Mouse (Mus musculus) forebrain, postnatal 0 days (tissue): Measurements from ENCODE around the gene Sncg. TPM values are rescaled to one million over a fixed set of nuclear protein-coding genes. Genes with fewer than 3 reads are reported as not detected.
A peak's percentile ranks its signal among the peaks of the same experiment; 100 is the strongest.

Source experiments
- ATAC-seq: fragments of 200-750 bp; cut with Nextera tagmentation; 2 replicates; pipeline ENCODE4 v1.8.0; 2017; ENCODE audit warnings: mild to moderate bottlenecking, moderate library complexity
- DNase-seq: peaks from one replicate; pipeline ENCODE4 v3.0.0-alpha.2; 2015
- H3K27ac ChIP-seq: fragments of 300-500 bp; sonication (generic); 2 replicates; pipeline ENCODE4 v1.5.1; 2014; ENCODE audit warnings: low read depth, mild to moderate bottlenecking, antibody characterized with exemption, low read length, moderate library complexity, mixed read lengths
- H3K27me3 ChIP-seq: fragments of 300-500 bp; sonication (generic); 2 replicates; pipeline ENCODE4 v1.6.1; 2014; ENCODE audit warnings: mild to moderate bottlenecking, low read length, mixed read lengths; ENCODE audit not compliant: insufficient read depth
- H3K36me3 ChIP-seq: fragments of 300-500 bp; sonication (generic); 2 replicates; pipeline ENCODE4 v1.6.1; 2014; ENCODE audit warnings: mild to moderate bottlenecking, moderate library complexity; ENCODE audit not compliant: insufficient read depth
- H3K4me1 ChIP-seq: fragments of 300-500 bp; sonication (generic); 2 replicates; pipeline ENCODE4 v1.6.1; 2014; ENCODE audit warnings: antibody characterized with exemption; ENCODE audit not compliant: insufficient read depth
- H3K4me2 ChIP-seq: fragments of 300-500 bp; sonication (generic); 2 replicates; pipeline ENCODE4 v1.6.1; 2014; ENCODE audit warnings: low read depth, mild to moderate bottlenecking, moderate library complexity
- H3K4me3 ChIP-seq: fragments of 300-500 bp; sonication (generic); 2 replicates; pipeline ENCODE4 v1.5.1; 2014; ENCODE audit warnings: low read depth, low read length, mixed read lengths
- H3K9ac ChIP-seq: fragments of 300-500 bp; sonication (generic); 2 replicates; pipeline ENCODE4 v1.6.1; 2014; ENCODE audit warnings: mild to moderate bottlenecking
- H3K9me3 ChIP-seq: fragments of 300-500 bp; sonication (generic); 2 replicates; pipeline ENCODE4 v1.6.1; 2016; ENCODE audit warnings: low read length
- CTCF ChIP-seq: sonication (generic); IDR thresholded peaks from 2 replicates; pipeline ENCODE4 v1.5.1; 2016; ENCODE audit warnings: antibody characterized with exemption, control low read depth, low read depth
- WGBS: fragments of 180-500 bp; shearing (Covaris S2); extraction: QIAGEN DNeasy Blood & Tissue Kit; methylation state at CpG from one replicate; pipeline ENCODE4 v1.1.7; 2014; 5-methylcytosine and 5-hydroxymethylcytosine counted together
- polyA plus RNA-seq: library from polyadenylated mRNA; unstranded; fragments of >200 nt; fragmentation: Nextera tagmentation; extraction: Ambion mirVana; gene quantifications from 2 replicates; pipeline ENCODE4 v1.2.1, GENCODE M21; 2015
- total RNA-seq: library from RNA; depleted of rRNA; stranded (reverse); fragments of >200 nt; gene quantifications from 2 replicates; pipeline ENCODE4 v1.2.3, GENCODE M21; 2014

The Sncg gene
- total and polyA plus RNA-seq, 2 experiments from 2014 or later = 2.1 to 3.9 TPM

- Histone ChIP-seq H3K27ac (no peak overlapping the region), H3K27me3 (no peaks in the 10 kb centered on the region), H3K4me1 (no peaks in the 10 kb centered on the region), H3K36me3 (no peaks in the 10 kb centered on the region), H3K4me2 (no peak overlapping the region), H3K4me3 (no peak overlapping the region), H3K9ac (no peak overlapping the region), H3K9me3 (no peaks in the 10 kb centered on the region)
- 93% methylated on average over 9 of the region's 9 CpGs for WGBS
- TF ChIP-seq CTCF = no peak
- no peak for ATAC-seq
- no peak for DNase-seq
These were observed 8.5 kb upstream of the Sncg start for GRCm38 (mm10) chr14:34382921-34383704.

- H3K27ac ChIP-seq = 0 out of 2 replicates have a peak overlapping the region, but pooled peaks have one; percentile 40
- TF ChIP-seq CTCF = no peak
- no peak overlapping the region for H3K4me2 ChIP-seq
- WGBS = 40% methylated on average over 11 of the region's 11 CpGs
- H3K9ac ChIP-seq = no peak overlapping the region
- DNase-seq (no peak), ATAC-seq (peak; percentile 77)
- H3K9me3 ChIP-seq = no peaks in the 10 kb centered on the region
- H3K4me3 ChIP-seq = no peak overlapping the region
- H3K27me3 ChIP-seq = no peaks in the 10 kb centered on the region
- no peaks in the 10 kb centered on the region for H3K36me3 ChIP-seq
- no peaks in the 10 kb centered on the region for H3K4me1 ChIP-seq
These were observed 4.2 kb upstream of the Sncg start for GRCm38 (mm10) chr14:34378560-34379331.

GRCm38 (mm10) chr14:34377121-34377520 lies 2.5 kb upstream of the Sncg start:
- H3K27me3 ChIP-seq = no peaks in the 10 kb centered on the region
- no peaks in the 10 kb centered on the region for H3K36me3 ChIP-seq
- H3K4me3 ChIP-seq = no peak overlapping the region
- DNase-seq (no peak), ATAC-seq (no peak)
- no peaks in the 10 kb centered on the region for H3K9me3 ChIP-seq
- H3K4me2 ChIP-seq = no peak overlapping the region
- no peak overlapping the region for H3K27ac ChIP-seq
- TF ChIP-seq CTCF = no peak
- H3K9ac ChIP-seq = no peak overlapping the region
- no peaks in the 10 kb centered on the region for H3K4me1 ChIP-seq
- WGBS = 88% methylated on average over 4 of the region's 4 CpGs

GRCm38 (mm10) chr14:34375941-34376340 lies 1.4 kb upstream of the Sncg start:
- no peak overlapping the region for H3K4me3 ChIP-seq
- ATAC-seq (no peak), DNase-seq (no peak)
- H3K9ac ChIP-seq = no peak overlapping the region
- no peak overlapping the region for H3K27ac ChIP-seq
- TF ChIP-seq CTCF = no peak
- H3K27me3 ChIP-seq = no peaks in the 10 kb centered on the region
- no peaks in the 10 kb centered on the region for H3K4me1 ChIP-seq
- no peaks in the 10 kb centered on the region for H3K36me3 ChIP-seq
- H3K4me2 ChIP-seq = no peak overlapping the region
- H3K9me3 ChIP-seq = no peaks in the 10 kb centered on the region
- WGBS = 85% methylated on average over 5 of the region's 5 CpGs

- Histone ChIP-seq H3K27me3 (no peaks in the 10 kb centered on the region), H3K36me3 (no peaks in the 10 kb centered on the region), H3K27ac (no peak within 1 kb of the TSS), H3K4me3 (no peak within 1 kb of the TSS), H3K4me1 (no peaks in the 10 kb centered on the region), H3K9me3 (no peaks in the 10 kb centered on the region), H3K4me2 (no peak within 1 kb of the TSS), H3K9ac (no peak within 1 kb of the TSS)
- ATAC-seq = no peak
- no peak for DNase-seq
- no peak for TF ChIP-seq CTCF
- WGBS = 83% methylated on average over 13 of the region's 13 CpGs
These were observed 871 bp upstream of the Sncg start, which contains the start of gene Mmrn2 for GRCm38 (mm10) chr14:34375415-34375904. Gene Mmrn2, plus strand, starts transcription at chr14:34375465.

- DNase-seq (no peak), ATAC-seq (no peak)
- H3K36me3 ChIP-seq = no peaks in the 10 kb centered on the region
- no peak overlapping the region for H3K9ac ChIP-seq
- 86% methylated on average over 6 of the region's 6 CpGs for WGBS
- H3K27ac ChIP-seq = no peak overlapping the region
- H3K9me3 ChIP-seq = no peaks in the 10 kb centered on the region
- H3K4me1 ChIP-seq = no peaks in the 10 kb centered on the region
- H3K4me3 ChIP-seq = no peak overlapping the region
- no peak overlapping the region for H3K4me2 ChIP-seq
- no peak for TF ChIP-seq CTCF
- no peaks in the 10 kb centered on the region for H3K27me3 ChIP-seq
These were observed 1.0 kb downstream of the Sncg start for GRCm38 (mm10) chr14:34373581-34373980.

- H3K27ac ChIP-seq = no peak overlapping the region
- H3K4me2 ChIP-seq = no peak overlapping the region
- H3K9ac ChIP-seq = no peak overlapping the region
- no peaks in the 10 kb centered on the region for H3K27me3 ChIP-seq
- ATAC-seq (peak; percentile 70), DNase-seq (no peak)
- WGBS = 80% methylated on average over 6 of the region's 6 CpGs
- H3K9me3 ChIP-seq = no peaks in the 10 kb centered on the region
- peak; percentile 68 for TF ChIP-seq CTCF
- H3K4me3 ChIP-seq = no peak overlapping the region
- H3K4me1 ChIP-seq = no peaks in the 10 kb centered on the region
- H3K36me3 ChIP-seq = no peaks in the 10 kb centered on the region
These were observed 1.9 kb downstream of the Sncg start for GRCm38 (mm10) chr14:34372646-34373045.
